ENCODE assay signal across 20 mouse cellular contexts in genomic region chr7:65140832-65141231, GRCm38 (mm10).
DNase-seq lines count a peak whose midpoint lies in the region; ATAC-seq lines count a peak whose summit lies in the region.
"Had no signal": no experiment of that assay in that cellular context is flagged by ENCODE, and none has a peak within 500 bp of the region (broad histone marks: within the 10 kb centered on the region; RNA-seq: fewer than 3 reads in every experiment).

No protein-coding gene starts in this region.

- ATAC-seq in frontal cortex, adult (ENCODE audit: low TSS enrichment), result peak; percentile 74; the same call in 1 of the 2 replicates
- ATAC-seq: activated CD4-positive, CD25-positive, alpha-beta regulatory T cell, adult 4 months; CD4-positive, CD25-positive, alpha-beta regulatory T cell, adult 4 months; Patski had no signal

- no peak for DNase-seq in frontal cortex, postnatal 25 days (ENCODE audit: low spot score in 2 of 2)
- DNase-seq in right cerebral cortex, adult 18-20 months, result peak; percentile 46
- DNase-seq in right cerebral cortex, postnatal 36 days (ENCODE audit: low spot score in 2 of 2), result no peak
- DNase-seq in brain, adult 2 months (ENCODE audit: low read depth, low spot score), result peak; percentile 66
- no peak for DNase-seq in cerebellum, adult 9-11 months
- DNase-seq: adrenal gland, adult 2 months; adrenal gland, adult 8-10 months; adrenal gland, postnatal 10 days; adrenal gland, postnatal 14 days; adrenal gland, postnatal 25 days; adrenal gland, postnatal 36 days; B cell, adult 2 months; cerebellum, adult 11 months; cerebellum, adult 11-12 months; cerebellum, adult 18-20 months; cerebellum, adult 2 months had no signal

Comparison
In these comparisons a context has a peak if more than half of its experiments do, and no peak if none do; other contexts are left out.
1. DNase-seq: peak in right cerebral cortex, adult 18-20 months (single experiment) and brain, adult 2 months (single experiment); none in frontal cortex, postnatal 25 days (0 of 2), right cerebral cortex, postnatal 36 days (0 of 2) and cerebellum, adult 9-11 months (single experiment).